Mouse (Mus musculus): Measurements from ENCODE around the gene S1pr4. TPM values are rescaled to one million over a fixed set of nuclear protein-coding genes. Genes with fewer than 3 reads are reported as not detected.

Gene S1pr4
- total and polyA plus RNA-seq, 2 experiments from 2014 or later, result 0.39 TPM; not detected in 1

- WGBS, result 39% methylated on average over 6 of the region's 6 CpGs
- Histone ChIP-seq H3K9me3 (ENCODE audit: low read length) (no peaks in the 10 kb centered on the region), H3K4me3 (ENCODE audit: low read depth, low read length) (no peak overlapping the region), H3K27me3 (ENCODE audit: insufficient read depth, low read length) (no peaks in the 10 kb centered on the region), H3K27ac (ENCODE audit: low read depth, low read length) (peak overlapping the region; percentile 73), H3K4me1 (ENCODE audit: insufficient read depth) (peaks cover 17% of the 10 kb centered on the region), H3K36me3 (ENCODE audit: insufficient read depth) (peaks cover 36% of the 10 kb centered on the region), H3K9ac (0 out of 2 replicates have a peak overlapping the region, but pooled peaks have one; percentile 18), H3K4me2 (ENCODE audit: low read depth) (no peak overlapping the region)
- no peak for TF ChIP-seq CTCF (IDR thresholded peaks at IDR 0.05; ENCODE audit: low read depth)
- ATAC-seq, result peak; percentile 27
- peak; percentile 52 for DNase-seq
Measured at GRCm38 (mm10) chr10:81484441-81485059, 15.4 kb downstream of the S1pr4 start.

DNA sequence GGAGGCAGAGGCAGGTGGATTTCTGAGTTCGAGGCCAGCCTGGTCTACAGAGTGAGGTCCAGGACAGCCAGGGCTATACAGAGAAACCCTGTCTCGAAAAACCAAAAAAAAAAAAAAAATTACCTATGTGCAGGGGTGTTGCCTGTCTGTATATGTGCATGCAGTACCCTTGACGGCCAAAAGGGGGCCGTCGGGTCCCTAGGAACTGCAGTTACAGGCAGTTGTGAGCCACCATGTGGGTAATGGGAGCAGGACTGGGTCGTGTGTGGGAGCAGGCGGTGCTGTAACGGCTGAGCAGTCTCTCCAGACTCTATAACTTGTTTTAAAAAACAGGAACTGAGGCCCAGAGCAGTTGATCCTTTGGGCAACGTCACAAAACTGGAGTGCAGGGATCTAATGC is 15.9 kb downstream of the S1pr4 start:
- Histone ChIP-seq H3K4me1 (ENCODE audit: insufficient read depth) (peaks cover 17% of the 10 kb centered on the region), H3K9ac (no peak overlapping the region), H3K4me3 (ENCODE audit: low read depth, low read length) (no peak overlapping the region), H3K36me3 (ENCODE audit: insufficient read depth) (peaks cover 30% of the 10 kb centered on the region), H3K27me3 (ENCODE audit: insufficient read depth, low read length) (no peaks in the 10 kb centered on the region), H3K4me2 (ENCODE audit: low read depth) (no peak overlapping the region), H3K9me3 (ENCODE audit: low read length) (no peaks in the 10 kb centered on the region), H3K27ac (ENCODE audit: low read depth, low read length) (peak overlapping the region; percentile 73)
- DNase-seq (peak; percentile 77), ATAC-seq (peak; percentile 49)
- peak; percentile 75 for TF ChIP-seq CTCF (IDR thresholded peaks at IDR 0.05; ENCODE audit: low read depth)
- WGBS, result 15% methylated on average over 9 of the region's 9 CpGs

- Histone ChIP-seq H3K36me3 (ENCODE audit: insufficient read depth) (peaks cover 16% of the 10 kb centered on the region), H3K27ac (ENCODE audit: low read depth, low read length) (peak within 1 kb of the TSS; percentile 88), H3K9me3 (ENCODE audit: low read length) (no peaks in the 10 kb centered on the region), H3K4me3 (ENCODE audit: low read depth, low read length) (peak within 1 kb of the TSS; percentile 65), H3K4me2 (ENCODE audit: low read depth) (peak within 1 kb of the TSS; percentile 76), H3K4me1 (ENCODE audit: insufficient read depth) (peaks cover 17% of the 10 kb centered on the region), H3K9ac (peak within 1 kb of the TSS; percentile 93), H3K27me3 (ENCODE audit: insufficient read depth, low read length) (no peaks in the 10 kb centered on the region)
- ATAC-seq (peak; percentile 79), DNase-seq (peak; percentile 88)
- 5% methylated on average over 36 of the region's 36 CpGs for WGBS
- peak; percentile 79 for TF ChIP-seq CTCF (IDR thresholded peaks at IDR 0.05; ENCODE audit: low read depth)
Measured at GRCm38 (mm10) chr10:81482533-81482889, 17.4 kb downstream of the S1pr4 start, which contains the start of gene Celf5. Gene Celf5 (minus strand): TSS chr10:81482709.

DNA sequence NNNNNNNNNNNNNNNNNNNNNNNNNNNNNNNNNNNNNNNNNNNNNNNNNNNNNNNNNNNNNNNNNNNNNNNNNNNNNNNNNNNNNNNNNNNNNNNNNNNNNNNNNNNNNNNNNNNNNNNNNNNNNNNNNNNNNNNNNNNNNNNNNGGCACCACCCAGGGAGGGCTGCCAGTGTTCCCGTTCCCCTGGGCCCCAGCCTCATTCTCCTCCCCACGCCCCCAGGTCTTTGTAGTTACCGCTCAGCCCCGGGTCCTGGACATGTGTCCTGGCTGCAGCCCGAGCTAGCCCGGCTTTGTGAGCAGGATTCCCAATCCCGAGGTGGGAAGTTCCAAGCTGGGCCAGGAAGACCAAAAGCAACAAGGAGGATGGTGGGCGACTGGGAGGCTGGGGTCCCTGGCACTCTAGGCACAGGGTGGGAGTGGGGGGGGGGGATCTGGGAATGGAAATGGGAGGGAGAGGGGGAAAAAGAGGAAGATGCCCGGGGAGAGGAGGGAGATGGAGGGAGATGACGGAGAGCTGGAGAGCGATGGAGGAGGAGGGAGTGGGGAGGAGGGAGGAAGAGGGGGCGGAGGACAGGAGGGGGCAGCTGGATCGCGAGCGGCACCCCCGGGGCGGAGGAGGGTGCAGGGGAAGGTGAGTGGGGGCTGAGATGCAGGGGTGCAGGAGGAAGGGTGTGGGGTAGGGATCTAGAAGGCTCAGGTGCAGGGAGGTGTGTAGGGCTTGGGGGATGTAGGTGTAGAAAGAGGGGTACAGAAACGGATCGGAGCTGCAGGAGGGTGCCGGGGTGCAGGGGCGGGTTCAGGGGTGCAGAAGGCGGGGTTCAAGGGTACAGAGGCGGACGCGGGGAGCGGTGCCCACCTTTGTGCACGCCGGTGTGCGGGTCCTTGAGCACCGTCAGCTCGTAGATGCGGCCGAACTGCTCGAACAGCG is 18.1 kb downstream of the S1pr4 start:
- no peak for TF ChIP-seq CTCF (IDR thresholded peaks at IDR 0.05; ENCODE audit: low read depth)
- H3K9ac ChIP-seq, result peak overlapping the region; percentile 93
- H3K36me3 ChIP-seq (ENCODE audit: insufficient read depth), result peaks cover 9% of the 10 kb centered on the region
- no peaks in the 10 kb centered on the region for H3K27me3 ChIP-seq (ENCODE audit: insufficient read depth, low read length)
- ATAC-seq (peak; percentile 45), DNase-seq (peak; percentile 59)
- peak overlapping the region; percentile 76 for H3K4me2 ChIP-seq (ENCODE audit: low read depth)
- H3K27ac ChIP-seq (ENCODE audit: low read depth, low read length), result peak overlapping the region; percentile 88
- H3K9me3 ChIP-seq (ENCODE audit: low read length), result no peaks in the 10 kb centered on the region
- H3K4me1 ChIP-seq (ENCODE audit: insufficient read depth), result peaks cover 17% of the 10 kb centered on the region
- peak overlapping the region; percentile 65 for H3K4me3 ChIP-seq (ENCODE audit: low read depth, low read length)
- 6% methylated on average over 32 of the region's 35 CpGs for WGBS

- Histone ChIP-seq H3K4me3 (ENCODE audit: low read depth, low read length) (no peak overlapping the region), H3K36me3 (ENCODE audit: insufficient read depth) (no peaks in the 10 kb centered on the region; the same call in 1 of the 2 replicates), H3K27me3 (ENCODE audit: insufficient read depth, low read length) (no peaks in the 10 kb centered on the region), H3K27ac (ENCODE audit: low read depth, low read length) (peak overlapping the region; percentile 93; the same call in 1 of the 2 replicates), H3K4me1 (ENCODE audit: insufficient read depth) (peaks cover 12% of the 10 kb centered on the region), H3K9ac (no peak overlapping the region), H3K9me3 (ENCODE audit: low read length) (no peaks in the 10 kb centered on the region), H3K4me2 (ENCODE audit: low read depth) (no peak overlapping the region)
- no peak for DNase-seq
- no peak for TF ChIP-seq CTCF (IDR thresholded peaks at IDR 0.05; ENCODE audit: low read depth)
- 89% methylated on average over 10 of the region's 10 CpGs for WGBS
- no peak for ATAC-seq
Measured at GRCm38 (mm10) chr10:81474461-81474860, 25.5 kb downstream of the S1pr4 start.

- peaks cover 12% of the 10 kb centered on the region for H3K4me1 ChIP-seq (ENCODE audit: insufficient read depth)
- DNase-seq, result peak; percentile 96
- TF ChIP-seq CTCF (IDR thresholded peaks at IDR 0.05; ENCODE audit: low read depth), result no peak
- WGBS, result 2% methylated on average over 20 of the region's 22 CpGs
- H3K27ac ChIP-seq (ENCODE audit: low read depth, low read length), result peak overlapping the region; percentile 93
- H3K36me3 ChIP-seq (ENCODE audit: insufficient read depth), result peaks cover 8% of the 10 kb centered on the region
- no peaks in the 10 kb centered on the region for H3K9me3 ChIP-seq (ENCODE audit: low read length)
- no peaks in the 10 kb centered on the region for H3K27me3 ChIP-seq (ENCODE audit: insufficient read depth, low read length)
- peak overlapping the region; percentile 69 for H3K9ac ChIP-seq
- H3K4me2 ChIP-seq (ENCODE audit: low read depth), result peak overlapping the region; percentile 84
- ATAC-seq, result peak; percentile 93
- peak overlapping the region; percentile 48 for H3K4me3 ChIP-seq (ENCODE audit: low read depth, low read length)
Measured at GRCm38 (mm10) chr10:81473003-81473451, 26.9 kb downstream of the S1pr4 start.

All from forebrain, postnatal 0 days (tissue).